Mouse (Mus musculus) adrenal gland, adult 8-10 months (tissue): ENCODE measurements around the gene Trim69. TPM values are rescaled to one million over a fixed set of nuclear protein-coding genes. Genes with fewer than 3 reads are reported as not detected.

Experiments
- DNase-seq: peaks from one replicate; pipeline ENCODE4 v3.0.0; 2022
- total RNA-seq, 4 experiments: library from RNA; stranded (reverse); gene quantifications; 2 replicates each; pipeline ENCODE4 v1.2.4; 2022

Trim69 gene
- not detected for total RNA-seq

DNA sequence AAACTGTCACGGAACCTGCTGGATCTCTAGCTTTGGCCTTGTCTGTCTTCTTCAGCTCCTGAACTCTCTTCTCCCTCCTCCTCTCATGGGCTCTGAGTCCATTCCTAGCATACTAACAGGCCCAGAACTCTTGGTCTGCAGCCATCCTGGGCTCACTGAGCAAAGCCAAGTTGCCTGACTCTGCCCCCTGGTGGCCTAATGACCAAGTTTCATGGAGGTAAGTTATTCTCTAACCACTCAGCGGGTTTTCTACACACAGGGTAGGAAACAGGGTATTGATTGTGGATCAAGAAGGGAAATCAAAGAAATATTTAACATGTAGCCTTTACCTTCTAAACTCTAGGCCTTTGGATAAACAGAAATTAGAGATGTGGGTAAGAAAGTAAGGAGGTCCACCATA lies at the start of gene Trim69:
Gene Trim69 (plus strand): TSS at position 21 of the 400 bp plus-strand sequence.
- DNase-seq, result peak; percentile 54

DNA sequence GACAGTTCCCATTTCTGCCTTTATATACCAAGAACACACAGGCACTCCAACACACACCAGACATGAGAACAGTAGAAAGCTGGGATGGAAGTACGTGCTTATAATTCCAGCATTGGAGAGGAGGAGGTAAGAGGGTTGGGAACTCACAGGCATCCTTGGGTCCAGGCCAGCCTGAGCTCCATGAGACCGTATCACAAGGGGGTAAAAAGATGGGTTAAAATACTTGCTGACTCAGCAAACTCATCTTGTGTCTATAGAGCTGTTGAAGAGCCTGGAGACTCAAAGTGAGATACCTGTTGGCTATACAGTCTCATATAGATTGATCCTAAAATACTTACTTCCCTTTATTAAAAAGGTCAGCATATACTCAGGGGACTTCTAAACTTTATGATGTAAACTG lies 43.6 kb upstream of the Trim69 start:
- DNase-seq, result no peak

GRCm38 (mm10) chr2:122117961-122118958 lies 42.2 kb upstream of the Trim69 start, which contains the start of gene Spg11:
Spg11 (minus strand) TSS chr2:122118386.
- DNase-seq, result peak; percentile 97

GRCm38 (mm10) chr2:122125680-122126572 lies 34.6 kb upstream of the Trim69 start:
- no peak for DNase-seq

GRCm38 (mm10) chr2:122126765-122127347 lies 33.6 kb upstream of the Trim69 start:
- no peak for DNase-seq

DNA sequence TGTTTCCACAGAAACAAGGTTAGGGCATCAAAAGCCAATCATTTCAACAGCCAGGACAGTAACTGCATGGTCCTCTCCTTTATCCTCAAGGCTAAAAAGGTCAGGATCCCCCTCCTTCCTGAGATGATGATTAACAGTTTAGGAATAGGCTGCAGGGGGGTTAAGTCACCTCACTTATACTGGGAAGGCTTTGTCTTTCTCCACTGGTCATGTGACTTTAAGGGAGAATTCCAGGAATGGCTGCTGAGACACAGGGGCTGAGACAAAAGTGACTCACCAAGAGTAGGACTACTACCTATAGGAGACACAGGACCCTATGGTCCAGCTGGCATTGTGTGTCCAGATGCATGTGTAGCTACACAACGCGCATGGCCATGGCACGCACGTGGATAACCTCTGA lies 32.9 kb upstream of the Trim69 start:
- DNase-seq, result no peak

DNA sequence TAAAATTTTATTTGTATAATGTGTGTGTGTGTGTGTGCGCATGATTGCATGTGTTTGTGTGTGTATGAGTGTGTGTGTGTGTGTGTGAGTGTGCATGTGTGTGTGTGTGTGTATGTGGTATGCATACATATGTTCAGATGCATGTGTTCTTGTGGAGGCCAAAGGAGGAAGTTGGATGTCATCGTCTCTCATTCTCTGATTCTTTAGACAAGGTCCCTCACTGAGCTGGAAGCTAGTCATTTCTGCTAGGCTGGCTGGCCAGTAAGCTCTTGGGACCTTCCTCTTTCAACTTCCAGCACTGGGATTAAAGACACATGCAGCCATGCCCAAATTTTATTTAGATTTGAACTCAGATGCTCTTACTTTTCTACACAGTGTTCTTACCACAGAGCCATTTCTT lies 28.4 kb upstream of the Trim69 start:
- DNase-seq, result no peak

DNA sequence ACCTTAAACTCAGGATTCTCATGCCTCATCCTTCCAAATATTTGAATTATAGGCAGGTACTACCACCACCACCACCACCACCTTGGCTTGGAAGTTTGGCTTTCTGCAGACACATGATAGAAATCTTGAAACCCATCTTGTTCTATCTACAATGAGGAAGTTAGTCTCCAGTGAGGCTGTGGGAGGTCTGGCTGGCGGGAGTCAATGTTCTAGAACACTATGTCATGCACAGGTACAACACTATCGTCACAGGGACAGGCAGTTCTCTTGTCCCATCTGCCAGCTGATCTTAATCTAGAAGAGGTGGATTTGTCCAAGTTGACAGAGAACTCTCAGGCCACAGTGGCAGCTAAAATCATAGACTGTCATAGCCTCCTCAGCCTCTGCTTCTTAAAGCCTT lies 27.9 kb upstream of the Trim69 start:
- no peak for DNase-seq

DNA sequence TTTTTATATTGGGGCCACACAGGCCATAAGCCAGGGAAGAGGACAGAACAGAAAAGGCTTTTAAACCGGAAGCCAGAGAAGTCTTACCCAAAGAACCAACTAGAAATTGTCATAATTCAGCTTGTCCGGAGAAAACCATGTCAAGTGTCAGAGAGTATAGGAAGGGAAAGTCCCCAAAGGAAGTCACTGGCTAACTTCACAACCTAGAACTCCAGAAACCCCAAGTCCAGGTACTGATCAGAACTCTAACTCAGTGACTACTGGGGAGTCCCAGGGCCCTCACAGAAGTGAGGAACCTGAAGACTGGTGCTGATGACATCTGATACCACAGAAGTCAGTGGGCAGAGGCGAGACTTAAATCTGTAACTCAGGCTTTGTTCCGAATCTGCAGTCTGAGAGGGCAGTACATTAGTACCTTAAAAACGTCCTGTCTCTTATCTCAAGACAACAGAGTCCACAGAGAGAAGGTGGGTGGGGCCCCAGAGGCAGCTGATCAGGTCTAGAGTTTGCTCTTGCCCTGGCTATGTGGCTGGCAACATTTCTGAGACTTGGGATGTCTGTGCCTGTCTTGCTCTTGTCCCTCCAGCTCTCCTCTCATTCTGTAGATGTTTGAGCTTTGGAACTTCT lies 22.5 kb upstream of the Trim69 start:
- DNase-seq, result no peak

GRCm38 (mm10) chr2:122140815-122141214 lies 19.7 kb upstream of the Trim69 start:
- DNase-seq, result no peak

DNA sequence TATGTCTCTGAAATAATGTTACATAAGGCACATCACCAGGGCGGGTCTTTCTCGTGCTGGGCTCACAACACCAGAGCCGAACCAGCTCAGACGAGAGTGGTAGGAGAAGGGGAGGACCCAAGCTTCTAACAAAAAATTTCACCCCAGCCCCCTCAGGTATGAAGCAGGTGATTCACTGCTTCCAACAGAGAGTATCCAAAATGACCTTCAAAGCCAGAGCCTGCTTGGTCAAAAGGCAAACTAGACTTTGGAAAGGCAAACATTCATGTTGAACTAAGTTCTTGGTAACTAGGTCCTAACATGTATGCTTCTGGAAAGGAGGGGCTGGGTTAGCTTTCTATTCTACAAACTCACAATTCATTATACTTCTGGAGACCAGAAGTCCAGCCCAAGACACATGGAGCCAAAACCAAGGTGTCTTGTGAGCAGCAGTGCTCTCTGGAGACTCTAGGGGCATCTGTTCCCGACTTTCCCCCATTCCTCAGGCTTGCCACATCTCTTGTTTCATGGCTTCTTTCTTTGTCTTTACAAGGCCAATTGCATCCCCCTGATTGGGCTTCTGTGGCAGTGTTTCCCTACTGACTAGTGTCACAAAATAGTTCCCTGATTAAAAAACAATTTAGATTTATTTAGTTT lies 19.1 kb upstream of the Trim69 start:
- no peak for DNase-seq

DNA sequence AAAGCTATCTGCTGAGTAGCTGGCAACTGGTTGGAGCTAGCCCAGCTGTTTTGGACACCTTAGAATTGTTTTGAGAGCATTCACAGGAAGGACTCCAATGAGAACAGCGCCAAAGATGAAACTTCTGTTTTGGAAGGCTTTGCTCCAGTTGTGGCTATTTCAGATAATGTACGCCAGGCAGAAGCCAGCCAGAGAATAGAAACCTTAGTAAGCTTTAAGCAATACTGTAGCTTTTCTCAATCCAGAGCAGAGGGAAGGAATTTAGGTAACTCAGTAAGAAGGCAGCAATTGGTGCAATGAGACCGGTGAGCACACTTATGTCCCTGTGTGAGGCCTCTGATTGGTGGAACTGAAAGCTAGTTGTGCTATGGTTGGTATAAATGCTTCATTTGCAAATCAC lies 17.4 kb upstream of the Trim69 start:
- no peak for DNase-seq

- DNase-seq, result no peak
These were observed 14.7 kb upstream of the Trim69 start for GRCm38 (mm10) chr2:122145756-122146155.

DNA sequence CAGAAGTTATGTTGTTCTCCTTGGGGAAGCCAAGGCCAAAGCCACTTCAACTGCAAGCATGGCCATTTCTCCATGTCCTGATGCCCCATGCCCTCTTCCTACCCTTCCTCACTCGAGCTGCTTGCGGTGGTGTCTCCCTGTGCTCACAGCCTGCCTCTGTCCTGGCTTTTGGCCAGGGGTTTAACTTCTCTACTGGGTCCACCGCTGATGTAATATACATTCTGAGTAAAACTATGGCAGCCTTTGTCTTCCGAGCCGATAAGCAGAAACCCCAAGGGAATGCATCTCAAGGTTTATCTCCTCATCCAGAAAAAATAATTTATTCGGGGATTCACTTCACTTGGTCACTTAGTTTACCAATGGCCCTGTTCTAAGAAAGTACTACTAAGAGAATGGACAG lies 13.8 kb upstream of the Trim69 start:
- DNase-seq, result no peak

DNA sequence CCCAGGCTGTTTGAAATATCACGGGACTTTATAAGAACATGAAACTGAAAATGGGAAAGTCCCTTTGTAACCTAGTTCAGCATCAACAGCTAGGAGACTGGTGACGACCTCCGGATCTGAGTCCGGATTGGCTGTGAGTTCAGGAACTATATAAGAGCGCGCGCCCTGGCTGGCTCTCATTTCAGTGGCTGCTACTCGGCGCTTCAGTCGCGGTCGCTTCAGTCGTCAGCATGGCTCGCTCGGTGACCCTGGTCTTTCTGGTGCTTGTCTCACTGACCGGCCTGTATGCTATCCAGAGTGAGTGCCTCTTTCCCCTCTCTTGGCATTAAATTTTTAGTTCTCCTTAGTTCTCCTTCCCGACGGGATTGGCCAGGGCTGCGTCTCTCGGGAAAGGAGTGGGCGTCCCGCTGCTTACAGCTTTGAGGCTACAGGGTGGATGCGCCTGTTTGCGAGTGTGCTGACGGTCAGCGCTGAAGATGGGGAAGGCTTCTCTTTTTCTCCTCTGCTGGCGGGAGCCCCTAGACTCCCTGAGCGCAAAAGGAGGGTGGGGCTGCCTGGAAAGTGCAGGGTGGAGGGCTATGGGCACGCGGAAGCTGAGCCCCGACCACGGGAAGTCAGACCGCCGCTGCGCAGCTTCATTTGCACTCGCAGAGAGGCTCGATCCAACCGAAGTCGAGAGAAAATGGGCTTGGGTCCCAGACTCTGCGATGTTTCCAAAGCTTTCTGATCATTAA lies 12.8 kb upstream of the Trim69 start, which contains the start of gene B2m:
Gene B2m (plus strand): TSS at position 179 of the 734 bp plus-strand sequence.
- DNase-seq, result peak; percentile 93

DNA sequence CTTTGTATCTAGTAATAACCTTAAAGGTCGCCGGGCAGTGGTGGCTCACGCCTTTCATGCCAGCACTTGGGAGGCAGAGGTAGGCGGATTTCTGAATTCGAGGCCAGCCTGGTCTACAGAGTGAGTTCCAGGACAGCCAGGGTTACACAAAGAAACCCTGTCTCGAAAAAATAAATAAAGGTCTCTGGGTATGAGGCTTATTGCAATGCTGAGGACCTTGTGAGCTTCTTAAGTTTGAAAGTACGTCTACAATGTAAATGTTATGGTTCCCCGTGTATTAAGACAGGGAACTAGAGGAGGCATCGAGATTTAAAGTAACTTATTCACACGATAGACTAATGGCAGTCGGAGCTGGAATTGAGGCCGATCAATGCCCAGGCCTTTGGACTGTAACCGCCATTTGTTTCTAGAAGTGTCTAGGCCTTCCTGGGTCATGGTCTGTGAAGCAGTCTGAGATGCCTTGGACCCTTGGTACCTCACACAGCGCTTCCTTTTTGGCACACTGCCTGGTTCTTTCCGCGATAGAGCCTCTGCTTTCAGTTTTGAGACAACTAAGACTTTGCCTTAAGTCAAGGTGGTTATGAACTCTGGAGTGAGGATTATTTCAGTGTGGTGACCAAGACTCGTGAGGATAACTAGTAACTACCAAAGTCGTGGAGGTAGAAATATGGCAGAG lies 12.1 kb upstream of the Trim69 start:
- peak; percentile 60 for DNase-seq

DNA sequence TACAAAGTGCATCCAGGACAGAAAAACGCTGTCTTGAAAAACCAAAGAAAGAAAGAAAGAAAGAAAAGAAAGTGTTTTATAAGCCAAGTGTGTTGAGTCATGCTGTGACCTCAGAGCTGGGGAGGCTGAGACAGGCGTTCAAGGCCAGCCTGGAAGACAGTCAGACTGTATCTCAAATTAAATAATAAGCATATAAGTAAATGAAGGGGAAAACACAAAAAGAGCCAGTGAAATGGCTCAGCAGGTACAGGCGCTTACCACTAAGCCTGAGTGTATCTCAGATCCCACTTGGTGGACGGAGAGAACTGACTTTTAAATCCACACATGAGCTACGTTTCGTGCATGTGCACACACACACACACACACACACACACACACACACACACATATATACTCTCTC lies 11.2 kb upstream of the Trim69 start:
- no peak for DNase-seq

- DNase-seq, result no peak
These were observed 10.8 kb upstream of the Trim69 start for GRCm38 (mm10) chr2:122149716-122150115.

GRCm38 (mm10) chr2:122151221-122151620 lies 9.3 kb upstream of the Trim69 start:
- DNase-seq, result no peak

- DNase-seq, result no peak
These were observed 7.7 kb upstream of the Trim69 start for GRCm38 (mm10) chr2:122152850-122153249.
